Mouse (Mus musculus) kidney, adult 11 months (tissue): ENCODE results near the gene BC017158.
A peak's percentile ranks its signal among the peaks of the same experiment; 100 is the strongest.

Experiments
- DNase-seq: peaks from one replicate; pipeline ENCODE4 v3.0.0; 2022

The BC017158 gene

GRCm38 (mm10) chr7:128254978-128255377 lies 43.0 kb downstream of the BC017158 start:
- no peak for DNase-seq

- DNase-seq = no peak
Measured at GRCm38 (mm10) chr7:128252609-128253008, 45.4 kb downstream of the BC017158 start.

GRCm38 (mm10) chr7:128251946-128252345 lies 46.0 kb downstream of the BC017158 start:
- no peak for DNase-seq

- no peak for DNase-seq
Measured at GRCm38 (mm10) chr7:128249998-128250397, 48.0 kb downstream of the BC017158 start.

- DNase-seq = no peak
Measured at GRCm38 (mm10) chr7:128248081-128249042, 49.6 kb downstream of the BC017158 start.

- peak; percentile 78 for DNase-seq
Measured at GRCm38 (mm10) chr7:128247443-128247842, 50.5 kb downstream of the BC017158 start.

- no peak for DNase-seq
Measured at GRCm38 (mm10) chr7:128246496-128247391, 51.2 kb downstream of the BC017158 start, which contains the start of gene Tgfb1i1. Tgfb1i1 (plus strand) TSS chr7:128246812.

- DNase-seq = no peak
Measured at GRCm38 (mm10) chr7:128245547-128245946, 52.4 kb downstream of the BC017158 start.

GRCm38 (mm10) chr7:128244410-128245025 lies 53.5 kb downstream of the BC017158 start:
- no peak for DNase-seq

- no peak for DNase-seq
Measured at GRCm38 (mm10) chr7:128243921-128244320, 54.0 kb downstream of the BC017158 start.

GRCm38 (mm10) chr7:128242331-128242730 lies 55.6 kb downstream of the BC017158 start:
- DNase-seq = no peak

GRCm38 (mm10) chr7:128240131-128240784 lies 57.7 kb downstream of the BC017158 start:
- DNase-seq = peak; percentile 54

- DNase-seq = peak; percentile 27
Measured at GRCm38 (mm10) chr7:128238991-128239390, 59.0 kb downstream of the BC017158 start.

- peak; percentile 99 for DNase-seq
Measured at GRCm38 (mm10) chr7:128237927-128238778, 59.8 kb downstream of the BC017158 start, which contains the start of gene 9130023H24Rik. 9130023H24Rik (minus strand) TSS chr7:128238031.

- DNase-seq = no peak
Measured at GRCm38 (mm10) chr7:128237593-128237926, 60.4 kb downstream of the BC017158 start.

- DNase-seq = peak; percentile 85
Measured at GRCm38 (mm10) chr7:128236856-128237592, 60.9 kb downstream of the BC017158 start, which contains the start of gene Armc5. Armc5 (plus strand) TSS chr7:128237342.

- peak; percentile 31 for DNase-seq
Measured at GRCm38 (mm10) chr7:128236426-128236825, 61.5 kb downstream of the BC017158 start.

- DNase-seq = peak; percentile 84
Measured at GRCm38 (mm10) chr7:128235481-128235880, 62.5 kb downstream of the BC017158 start.

GRCm38 (mm10) chr7:128234796-128235195 lies 63.2 kb downstream of the BC017158 start:
- no peak for DNase-seq

- DNase-seq = no peak
Measured at GRCm38 (mm10) chr7:128231741-128232140, 66.2 kb downstream of the BC017158 start.
